8 mouse cellular contexts compared by ENCODE assay signal in genomic region chr10:82690494-82690893, GRCm38 (mm10). TPM values are rescaled to one million over a fixed set of nuclear protein-coding genes. Genes with fewer than 3 reads are reported as not detected.
DNase-seq lines count a peak whose midpoint lies in the region; ATAC-seq and TF ChIP-seq lines count a peak whose summit lies in the region.

TSS of gene Glt8d2 (minus strand) at chr10:82690650.

- WGBS in heart, embryonic 12.5 days: 5% methylated on average over 14 of the region's 14 CpGs
- WGBS in lung, adult 2 months: 4% methylated on average over 14 of the region's 14 CpGs

- peak; percentile 19; the same call in 1 of the 2 replicates for TF ChIP-seq POLR2A in lung, adult 2 months (IDR thresholded peaks at IDR 0.05; ENCODE audit: borderline replicate concordance, extremely low read depth, low read depth, low read length)

- H3K9ac ChIP-seq in heart, embryonic 12.5 days: peak within 1 kb of the TSS; percentile 29; the same call in 1 of the 2 replicates

- DNase-seq in adrenal gland, adult 8-10 months: peak; percentile 22
- DNase-seq in fibroblast of lung, adult 2 months (ENCODE audit: low read depth): peak; percentile 84
- peak; percentile 65 for DNase-seq in kidney, postnatal 10 days
- peak; percentile 20 for DNase-seq in lung, adult 2 months
- DNase-seq in ovary, adult 18-20 months (ENCODE audit: low spot score): peak; percentile 38
- DNase-seq in spleen, postnatal 4 days (ENCODE audit: low spot score in 2 of 2): no peak
- no peak for DNase-seq in cerebellum, postnatal 4 days (ENCODE audit: low spot score in 2 of 2)

- no peaks in the 10 kb centered on the region for H3K36me3 ChIP-seq in heart, embryonic 12.5 days

- H3K4me3 ChIP-seq in heart, embryonic 12.5 days: peak within 1 kb of the TSS; percentile 25
- peak within 1 kb of the TSS; percentile 2 for H3K4me3 ChIP-seq in lung, adult 2 months (replicated peaks; ENCODE audit: extremely low read depth, low read depth, low read length)

- no peaks in the 10 kb centered on the region for H3K27me3 ChIP-seq in heart, embryonic 12.5 days (replicated peaks)

- no peak for TF ChIP-seq CTCF in lung, adult 2 months (IDR thresholded peaks at IDR 0.05; ENCODE audit: insufficient read depth, low read length)

- peaks cover 14% of the 10 kb centered on the region for H3K4me1 ChIP-seq in heart, embryonic 12.5 days (replicated peaks)
- 0 out of 2 replicates have a peak, but pooled peaks cover 2% of the 10 kb centered on the region for H3K4me1 ChIP-seq in lung, adult 2 months (ENCODE audit: control insufficient read depth, insufficient read depth, low read length)

- ATAC-seq in heart, embryonic 12.5 days (ENCODE audit: insufficient number of reproducible peaks, low FRiP score): no peak

- no peaks in the 10 kb centered on the region for H3K9me3 ChIP-seq in heart, embryonic 12.5 days (replicated peaks)

- 0 out of 2 replicates have a peak within 1 kb of the TSS, but pooled peaks have one; percentile 17 for H3K27ac ChIP-seq in heart, embryonic 12.5 days (ENCODE audit: poor library complexity, severe bottlenecking)

- H3K4me2 ChIP-seq in heart, embryonic 12.5 days: peak within 1 kb of the TSS; percentile 57

RNA-seq across cellular contexts. Expression of gene Glt8d2, which starts in this region (rescaled TPM):
- total RNA-seq in adrenal gland, adult 8-10 months (2022): 1 to 10 TPM; 1.0 to 4.3 (median 2.7) TPM
- polyA plus RNA-seq in heart, embryonic 12.5 days (2016; fragmentation: Nextera tagmentation; extraction: Ambion mirVana): 2.1 and 2.6 TPM in 2 replicates
- 4.4 and 5.5 TPM in 2 replicates for polyA plus RNA-seq in lung, adult 2 months (2012; rRNA removed)

Comparison
In these comparisons a context has a peak if more than half of its experiments do, and no peak if none do; other contexts are left out.
1. DNase-seq: peak in adrenal gland, adult 8-10 months (single experiment), fibroblast of lung, adult 2 months (single experiment), kidney, postnatal 10 days (single experiment), lung, adult 2 months (single experiment) and ovary, adult 18-20 months (single experiment); none in spleen, postnatal 4 days (0 of 2) and cerebellum, postnatal 4 days (0 of 2).